Mouse (Mus musculus) left cerebral cortex, postnatal 25 days (tissue): ENCODE data around the gene Olfr517. TPM values are rescaled to one million over a fixed set of nuclear protein-coding genes. Genes with fewer than 3 reads are reported as not detected.

ENCODE experiments used
- DNase-seq, 2 experiments: peaks; one replicate each; pipeline ENCODE4 v3.0.0; 2022; ENCODE audit warnings: low spot score in 2 of 2, mixed read lengths in 1 of 2
- intact Hi-C: fragments of 180-260 bp; cut with DNase I; formaldehyde crosslinking; loops from one replicate; pipeline ENCODE4 v1.15.1; 2025
- total RNA-seq, 2 experiments: library from RNA; stranded (reverse); gene quantifications; 2 replicates each; pipeline ENCODE4 v1.2.3; 2021

Gene Olfr517
- total RNA-seq: not detected

- intact Hi-C loops: no loop called here
Observed at GRCm38 (mm10) chr7:108872279-108872678, at the start of gene Olfr517. Olfr517 (minus strand) TSS chr7:108872379.

DNA sequence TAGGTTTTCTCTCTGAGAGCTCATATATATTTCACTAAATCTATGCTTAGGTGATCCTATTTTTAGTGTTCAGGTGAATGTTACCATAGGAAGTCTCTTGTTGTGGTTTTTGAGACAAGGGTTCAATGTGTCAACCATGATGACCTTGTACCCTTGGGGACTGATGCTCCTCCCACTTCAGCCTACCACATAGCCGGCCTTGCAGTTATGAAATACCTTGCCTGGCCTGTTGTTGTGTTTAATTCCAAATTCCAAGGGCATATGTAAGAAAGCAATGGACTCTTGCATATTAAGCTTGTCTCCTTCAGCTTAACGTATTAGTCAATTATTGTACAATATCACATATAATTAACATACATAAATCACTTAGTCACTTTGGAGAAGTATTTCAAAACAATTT lies 31.8 kb upstream of the Olfr517 start:
- intact Hi-C loops: no loop called here

More at GRCm38 (mm10) chr7:108872279-108872678, at the start of gene Olfr517:
- DNase-seq: no peak

DNA sequence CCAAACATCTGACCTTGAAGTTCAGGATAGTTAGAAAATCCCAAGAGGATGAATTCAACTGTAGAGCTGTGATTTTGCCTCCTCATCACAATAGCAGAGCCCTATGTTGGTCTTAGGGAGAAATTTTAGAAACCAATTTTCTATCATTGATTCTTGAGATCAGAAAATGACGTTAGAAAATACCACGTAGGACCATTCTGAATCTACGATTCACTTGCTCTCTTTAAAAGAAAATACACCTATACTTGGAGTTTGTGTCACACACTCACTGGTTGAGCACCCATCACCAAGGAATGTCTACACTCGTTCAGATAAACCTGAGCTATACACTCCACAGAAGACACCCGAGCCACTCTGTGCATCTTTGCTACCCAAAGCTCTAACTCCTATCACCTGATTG lies 22.1 kb upstream of the Olfr517 start, which contains the start of gene Olfr519:
Olfr519 (minus strand) TSS at position 101 of the 400 bp plus-strand sequence.
- no peak for DNase-seq
- intact Hi-C loops: no loop called here

More for the DNA sequence above, 31.8 kb upstream of the Olfr517 start:
- DNase-seq: no peak

- no peak for DNase-seq
- intact Hi-C loops: no loop called here
Observed at GRCm38 (mm10) chr7:108884906-108885305, 12.7 kb upstream of the Olfr517 start, which contains the start of gene Olfr518. Olfr518 (minus strand) TSS chr7:108885006.

GRCm38 (mm10) chr7:108850429-108850828 lies 21.8 kb downstream of the Olfr517 start, which contains the start of gene Olfr516:
Olfr516 (minus strand) TSS chr7:108850529.
- no peak for DNase-seq
- intact Hi-C loops: loop anchor here (2.0 kb wide), 1 partner anchor 82 kb away; no protein-coding TSS in a partner anchor

- no peak for DNase-seq
- intact Hi-C loops: no loop called here
Observed at GRCm38 (mm10) chr7:108825897-108826296, 46.3 kb downstream of the Olfr517 start, which contains the start of gene Olfr514. Olfr514 (minus strand) TSS chr7:108825997.

Other genes starting within 250 kb of the Olfr517 start
- gene Olfr508, start 242.4 kb downstream of the Olfr517 start, total RNA-seq: not detected
- gene Olfr509, start 220.5 kb downstream of the Olfr517 start, total RNA-seq: under 1 TPM in 1 of 2 experiments, not detected in 1; 0.09 TPM
- gene Olfr510, start 206.0 kb downstream of the Olfr517 start, total RNA-seq: not detected
- gene Olfr512, start 159.1 kb downstream of the Olfr517 start, total RNA-seq: not detected
- gene Olfr513, start 121.4 kb downstream of the Olfr517 start, total RNA-seq: not detected
- gene Olfr514, start 46.4 kb downstream of the Olfr517 start, total RNA-seq: not detected
- not detected for gene Olfr516, start 21.9 kb downstream of the Olfr517 start, total RNA-seq
- not detected for gene Olfr518, start 12.6 kb upstream of the Olfr517 start, total RNA-seq
- gene Olfr519, start 22.0 kb upstream of the Olfr517 start, total RNA-seq: not detected
- under 1 TPM; 0.48 to 0.71 TPM for gene Nlrp10, start 57.8 kb upstream of the Olfr517 start, total RNA-seq
- 10 to 100 TPM; 77.7 to 82.0 TPM for gene Eif3f, start 62.0 kb upstream of the Olfr517 start, total RNA-seq
- 100 to 1,000 TPM; 119 to 128 TPM for gene Tub, start 78.0 kb upstream of the Olfr517 start, total RNA-seq
- gene Ric3, start 211.0 kb upstream of the Olfr517 start, total RNA-seq: 10 to 100 TPM; 62.4 to 66.4 TPM